ENCODE assay signal across 9 mouse cellular contexts in the genomic region with DNA sequence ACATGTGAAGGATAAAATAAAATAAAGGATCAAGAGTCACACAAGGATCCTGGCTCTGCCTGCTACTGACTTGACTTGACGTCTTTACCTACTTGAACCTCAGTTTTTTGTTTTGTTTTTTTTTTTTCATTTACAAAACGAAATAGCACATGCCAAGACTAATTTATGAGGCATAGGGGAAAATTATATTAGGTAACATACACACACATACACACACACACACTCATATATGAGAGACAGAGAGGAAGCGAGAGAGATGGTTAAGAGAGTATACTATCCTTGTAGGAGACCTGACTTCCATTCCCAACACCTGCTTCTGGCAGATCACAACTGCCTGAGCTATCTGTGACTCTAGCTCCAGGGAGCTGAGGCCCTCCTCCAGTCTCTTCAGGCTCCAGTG. TPM values are rescaled to one million over a fixed set of nuclear protein-coding genes. Genes with fewer than 3 reads are reported as not detected.
DNase-seq lines count a peak whose midpoint lies in the region; ATAC-seq and TF ChIP-seq lines count a peak whose summit lies in the region.
"Had no signal": no experiment of that assay in that cellular context is flagged by ENCODE, and none has a peak within 500 bp of the region (broad histone marks: within the 10 kb centered on the region; RNA-seq: fewer than 3 reads in every experiment).

Macf1 (minus strand) TSS at position 101 of the 400 bp plus-strand sequence.

- no peak within 1 kb of the TSS for H3K27ac ChIP-seq in ES-E14 (ENCODE audit: insufficient read depth, low read depth, low read length, poor library complexity, severe bottlenecking)
- H3K27ac ChIP-seq in forebrain, embryonic 13.5 days, result no peak within 1 kb of the TSS
- no peak within 1 kb of the TSS for H3K27ac ChIP-seq in hindbrain, embryonic 10.5 days
- H3K27ac ChIP-seq in liver, embryonic 11.5 days (ENCODE audit: low read depth, low read length), result no peak within 1 kb of the TSS
- H3K27ac ChIP-seq: liver, embryonic 13.5 days had no signal

- WGBS in forebrain, embryonic 13.5 days, result 88% methylated on average over 3 of the region's 3 CpGs
- WGBS in hindbrain, embryonic 10.5 days, result 84% methylated on average over 3 of the region's 3 CpGs
- WGBS in liver, embryonic 11.5 days, result 66% methylated on average over 3 of the region's 3 CpGs

- H3K4me3 ChIP-seq in ES-E14 (ENCODE audit: insufficient read depth in 1 of 2, low read depth in 1 of 2, low read length in 2 of 2, poor library complexity in 1 of 2, severe bottlenecking in 1 of 2), result no peak within 1 kb of the TSS
- H3K4me3 ChIP-seq in forebrain, embryonic 13.5 days, result peak within 1 kb of the TSS; percentile 85
- H3K4me3 ChIP-seq in hindbrain, embryonic 10.5 days, result no peak within 1 kb of the TSS
- no peak within 1 kb of the TSS for H3K4me3 ChIP-seq in liver, embryonic 11.5 days (ENCODE audit: low read depth, low read length)
- H3K4me3 ChIP-seq: liver, embryonic 13.5 days had no signal

- no peak for ATAC-seq in forebrain, embryonic 13.5 days
- no peak for ATAC-seq in liver, embryonic 11.5 days (replicated peaks; ENCODE audit: low FRiP score)

- H3K9me3 ChIP-seq in ES-E14 (ENCODE audit: control insufficient read depth, insufficient read depth, low read depth, low read length), result no peaks in the 10 kb centered on the region
- no peaks in the 10 kb centered on the region for H3K9me3 ChIP-seq in forebrain, embryonic 13.5 days (replicated peaks)
- no peaks in the 10 kb centered on the region for H3K9me3 ChIP-seq in hindbrain, embryonic 10.5 days
- H3K9me3 ChIP-seq in liver, embryonic 11.5 days (ENCODE audit: control insufficient read depth, low read length), result no peaks in the 10 kb centered on the region
- H3K9me3 ChIP-seq: liver, embryonic 13.5 days had no signal

- no peak within 1 kb of the TSS for H3K9ac ChIP-seq in ES-E14 (ENCODE audit: insufficient read depth, low read depth, low read length, poor library complexity, severe bottlenecking)
- H3K9ac ChIP-seq in forebrain, embryonic 13.5 days, result 0 out of 2 replicates have a peak within 1 kb of the TSS, but pooled peaks have one; percentile 0
- H3K9ac ChIP-seq in liver, embryonic 11.5 days (ENCODE audit: low read depth, low read length), result no peak within 1 kb of the TSS
- H3K9ac ChIP-seq: liver, embryonic 13.5 days had no signal

- no peaks in the 10 kb centered on the region for H3K27me3 ChIP-seq in forebrain, embryonic 13.5 days
- H3K27me3 ChIP-seq in hindbrain, embryonic 10.5 days (ENCODE audit: insufficient read depth, poor library complexity, severe bottlenecking), result peaks cover 27% of the 10 kb centered on the region
- H3K27me3 ChIP-seq in liver, embryonic 11.5 days (replicated peaks; ENCODE audit: control insufficient read depth, insufficient read depth, low read length), result peaks cover 31% of the 10 kb centered on the region

- DNase-seq in cerebellum, adult 8-10 months, result peak; percentile 18
- no peak for DNase-seq in cerebellum, postnatal 25 days
- DNase-seq in ES-E14 (ENCODE audit: low read depth, low spot score) (no peak), MN1 (ENCODE audit: low spot score) (no peak)
- no peak for DNase-seq in hindbrain, embryonic 10.5 days (ENCODE audit: low spot score)
- DNase-seq in liver, embryonic 11.5 days (ENCODE audit: low spot score), result no peak
- DNase-seq in urinary bladder, postnatal 4 days (ENCODE audit: low spot score in 2 of 2), result no peak
- DNase-seq: liver, embryonic 13.5 days had no signal

- peak within 1 kb of the TSS; percentile 95 for H3K4me2 ChIP-seq in forebrain, embryonic 13.5 days
- no peak within 1 kb of the TSS for H3K4me2 ChIP-seq in liver, embryonic 11.5 days
- H3K4me2 ChIP-seq: liver, embryonic 13.5 days had no signal

- H3K36me3 ChIP-seq in ES-E14 (ENCODE audit: control insufficient read depth, insufficient read depth, low read length, poor library complexity, severe bottlenecking), result no peaks in the 10 kb centered on the region
- H3K36me3 ChIP-seq in forebrain, embryonic 13.5 days (ENCODE audit: poor library complexity, severe bottlenecking), result peaks cover 44% of the 10 kb centered on the region
- H3K36me3 ChIP-seq in hindbrain, embryonic 10.5 days, result peaks cover 13% of the 10 kb centered on the region
- H3K36me3 ChIP-seq in liver, embryonic 11.5 days (ENCODE audit: control insufficient read depth, insufficient read depth, low read length), result no peaks in the 10 kb centered on the region
- H3K36me3 ChIP-seq: liver, embryonic 13.5 days had no signal

- in situ Hi-C loops in ES-E14 (cut with MboI; ENCODE audit: low sequenced_read_pairs in 2 of 2, unreplicated experiment in 2 of 2), result no loop called here

- H3K4me1 ChIP-seq in ES-E14 (ENCODE audit: control insufficient read depth in 2 of 2, insufficient read depth in 2 of 2, low read length in 2 of 2, poor library complexity in 1 of 2), result peaks cover 4 to 5% of the 10 kb centered on the region in 2 experiments; a peak in 3 of 4 replicates
- H3K4me1 ChIP-seq in forebrain, embryonic 13.5 days, result peaks cover 32% of the 10 kb centered on the region
- H3K4me1 ChIP-seq in hindbrain, embryonic 10.5 days (replicated peaks), result peaks cover 31% of the 10 kb centered on the region
- H3K4me1 ChIP-seq in liver, embryonic 11.5 days (replicated peaks; ENCODE audit: control insufficient read depth, insufficient read depth, low read length), result peaks cover 12% of the 10 kb centered on the region; the same call in 1 of the 2 replicates

TF ChIP-seq in ES-E14, 5 proteins besides CTCF, POLR2A, EP300 and RAD21:
- no peak for TF ChIP-seq CHD2 (IDR thresholded peaks at IDR 0.05; ENCODE audit: low read depth, low read length)
- TF ChIP-seq ZC3H11A (IDR thresholded peaks at IDR 0.05; ENCODE audit: borderline replicate concordance, low read depth, low read length), result no peak
- TF ChIP-seq HCFC1 (IDR thresholded peaks at IDR 0.05; ENCODE audit: borderline replicate concordance, insufficient read depth, low read length), result no peak
- TF ChIP-seq MAFK (IDR thresholded peaks at IDR 0.05; ENCODE audit: insufficient read depth, low read depth, low read length), result no peak
- no peak for TF ChIP-seq ZNF384 (IDR thresholded peaks at IDR 0.05; ENCODE audit: low read depth, low read length)

RNA-seq across cellular contexts. Expression of gene Macf1, which starts in this region (rescaled TPM):
- 277 and 354 TPM in 2 replicates for total RNA-seq in ES-E14 (2012; rRNA removed)
- polyA plus RNA-seq in forebrain, embryonic 13.5 days (2015; fragmentation: Nextera tagmentation; extraction: Ambion mirVana), result 62.6 and 65.9 TPM in 2 replicates
- polyA plus RNA-seq in hindbrain, embryonic 10.5 days (2016; fragmentation: Nextera tagmentation; extraction: Ambion mirVana), result 36.5 and 42.3 TPM in 2 replicates
- 35.3 and 36.5 TPM in 2 replicates for polyA plus RNA-seq in liver, embryonic 11.5 days (2014; fragmentation: Nextera tagmentation; extraction: Ambion mirVana)
